Mouse (Mus musculus): Measurements from ENCODE around the gene Meis1. TPM values are rescaled to one million over a fixed set of nuclear protein-coding genes. Genes with fewer than 3 reads are reported as not detected.

The Meis1 gene
- polyA plus RNA-seq, 1 experiment from 2014 or later = 36.1 TPM

GRCm38 (mm10) chr11:19019204-19020171, 703 bp upstream of the Meis1 start:
- Histone ChIP-seq H3K4me1 (peaks cover 70% of the 10 kb centered on the region), H3K9me3 (no peaks in the 10 kb centered on the region), H3K36me3 (replicated peaks) (no peaks in the 10 kb centered on the region), H3K27ac (peak overlapping the region; percentile 96), H3K4me3 (peak overlapping the region; percentile 64), H3K27me3 (ENCODE audit: poor library complexity, severe bottlenecking) (peaks cover 69% of the 10 kb centered on the region)
- under 1% methylated on average over 67 of the region's 67 CpGs for WGBS
- DNase-seq (ENCODE audit: extremely low spot score, low spot score) = peak; percentile 79

- peak overlapping the region; percentile 96 for H3K27ac ChIP-seq
- no peak for DNase-seq (ENCODE audit: extremely low spot score, low spot score)
- peaks cover 73% of the 10 kb centered on the region for H3K27me3 ChIP-seq (ENCODE audit: poor library complexity, severe bottlenecking)
- H3K4me1 ChIP-seq = peaks cover 80% of the 10 kb centered on the region
- H3K36me3 ChIP-seq (replicated peaks) = no peaks in the 10 kb centered on the region
- H3K4me3 ChIP-seq = peak overlapping the region; percentile 64
- no peaks in the 10 kb centered on the region for H3K9me3 ChIP-seq
- 1% methylated on average over 14 of the region's 14 CpGs for WGBS
Observed at GRCm38 (mm10) chr11:19017719-19018413, 919 bp downstream of the Meis1 start.

- Histone ChIP-seq H3K27ac (peak overlapping the region; percentile 96), H3K9me3 (no peaks in the 10 kb centered on the region), H3K4me1 (peaks cover 80% of the 10 kb centered on the region), H3K36me3 (replicated peaks) (no peaks in the 10 kb centered on the region), H3K27me3 (ENCODE audit: poor library complexity, severe bottlenecking) (peaks cover 73% of the 10 kb centered on the region), H3K4me3 (peak overlapping the region; percentile 64)
- 0% methylated on average over 1 of the region's 1 CpGs for WGBS
- DNase-seq (ENCODE audit: extremely low spot score, low spot score) = no peak
Observed at GRCm38 (mm10) chr11:19017262-19017661, 1.5 kb downstream of the Meis1 start.

- H3K27me3 ChIP-seq (ENCODE audit: poor library complexity, severe bottlenecking) = peaks cover 73% of the 10 kb centered on the region
- no peaks in the 10 kb centered on the region for H3K36me3 ChIP-seq (replicated peaks)
- under 1% methylated on average over 10 of the region's 10 CpGs for WGBS
- peak overlapping the region; percentile 64 for H3K4me3 ChIP-seq
- no peaks in the 10 kb centered on the region for H3K9me3 ChIP-seq
- peak overlapping the region; percentile 96 for H3K27ac ChIP-seq
- DNase-seq (ENCODE audit: extremely low spot score, low spot score) = no peak
- peaks cover 82% of the 10 kb centered on the region for H3K4me1 ChIP-seq
Observed at GRCm38 (mm10) chr11:19016481-19017220, 2.1 kb downstream of the Meis1 start.

- H3K4me1 ChIP-seq = peaks cover 82% of the 10 kb centered on the region
- H3K27ac ChIP-seq = peak overlapping the region; percentile 96
- peaks cover 73% of the 10 kb centered on the region for H3K27me3 ChIP-seq (ENCODE audit: poor library complexity, severe bottlenecking)
- DNase-seq (ENCODE audit: extremely low spot score, low spot score) = peak; percentile 61
- peak overlapping the region; percentile 64 for H3K4me3 ChIP-seq
- WGBS = under 1% methylated on average over 37 of the region's 37 CpGs
- no peaks in the 10 kb centered on the region for H3K9me3 ChIP-seq
- H3K36me3 ChIP-seq (replicated peaks) = no peaks in the 10 kb centered on the region
Observed at GRCm38 (mm10) chr11:19015731-19016461, 2.9 kb downstream of the Meis1 start.

- H3K27me3 ChIP-seq (ENCODE audit: poor library complexity, severe bottlenecking) = peaks cover 73% of the 10 kb centered on the region
- peak overlapping the region; percentile 96 for H3K27ac ChIP-seq
Observed at GRCm38 (mm10) chr11:19015381-19015730, 3.4 kb downstream of the Meis1 start.

GRCm38 (mm10) chr11:19014441-19015161, 4.2 kb downstream of the Meis1 start:
- WGBS = under 1% methylated on average over 35 of the region's 35 CpGs
- H3K36me3 ChIP-seq (replicated peaks) = no peaks in the 10 kb centered on the region
- peak overlapping the region; percentile 64 for H3K4me3 ChIP-seq
- peak overlapping the region; percentile 96 for H3K27ac ChIP-seq
- DNase-seq (ENCODE audit: extremely low spot score, low spot score) = peak; percentile 63
- H3K27me3 ChIP-seq (ENCODE audit: poor library complexity, severe bottlenecking) = peaks cover 79% of the 10 kb centered on the region
- peaks cover 87% of the 10 kb centered on the region for H3K4me1 ChIP-seq
- H3K9me3 ChIP-seq = no peaks in the 10 kb centered on the region

More at GRCm38 (mm10) chr11:19015381-19015730, 3.4 kb downstream of the Meis1 start:
- no peak for DNase-seq (ENCODE audit: extremely low spot score, low spot score)
- Histone ChIP-seq H3K36me3 (replicated peaks) (no peaks in the 10 kb centered on the region), H3K4me3 (peak overlapping the region; percentile 64), H3K9me3 (no peaks in the 10 kb centered on the region), H3K4me1 (peaks cover 83% of the 10 kb centered on the region)
- WGBS = 0% methylated on average over 5 of the region's 5 CpGs

- 4% methylated on average over 12 of the region's 12 CpGs for WGBS
- Histone ChIP-seq H3K9me3 (no peaks in the 10 kb centered on the region), H3K36me3 (replicated peaks) (no peaks in the 10 kb centered on the region), H3K4me1 (peaks cover 90% of the 10 kb centered on the region), H3K27me3 (ENCODE audit: poor library complexity, severe bottlenecking) (peaks cover 84% of the 10 kb centered on the region), H3K27ac (peak overlapping the region; percentile 96), H3K4me3 (peak overlapping the region; percentile 64)
- no peak for DNase-seq (ENCODE audit: extremely low spot score, low spot score)
Observed at GRCm38 (mm10) chr11:19014113-19014440, 4.7 kb downstream of the Meis1 start.

GRCm38 (mm10) chr11:19013141-19014112, 5.4 kb downstream of the Meis1 start:
- DNase-seq (ENCODE audit: extremely low spot score, low spot score) = no peak
- Histone ChIP-seq H3K4me1 (peaks cover 93% of the 10 kb centered on the region), H3K36me3 (replicated peaks) (no peaks in the 10 kb centered on the region; the same call in 1 of the 2 replicates), H3K4me3 (peak overlapping the region; percentile 64), H3K27me3 (ENCODE audit: poor library complexity, severe bottlenecking) (peaks cover 91% of the 10 kb centered on the region), H3K27ac (peak overlapping the region; percentile 96), H3K9me3 (no peaks in the 10 kb centered on the region)
- 3% methylated on average over 25 of the region's 25 CpGs for WGBS

- Histone ChIP-seq H3K4me3 (peak overlapping the region; percentile 64; the same call in 1 of the 2 replicates), H3K36me3 (replicated peaks) (no peaks in the 10 kb centered on the region; the same call in 1 of the 2 replicates), H3K27me3 (ENCODE audit: poor library complexity, severe bottlenecking) (peaks cover 99% of the 10 kb centered on the region), H3K27ac (peak overlapping the region; percentile 96; the same call in 1 of the 2 replicates), H3K9me3 (no peaks in the 10 kb centered on the region), H3K4me1 (peaks cover 97% of the 10 kb centered on the region)
- WGBS = 12% methylated on average over 2 of the region's 2 CpGs
- DNase-seq (ENCODE audit: extremely low spot score, low spot score) = no peak
Observed at GRCm38 (mm10) chr11:19012463-19013115, 6.2 kb downstream of the Meis1 start.

Data from forebrain, embryonic 10.5 days (tissue).